Mouse (Mus musculus): ENCODE data around the gene Dcaf5. TPM values are rescaled to one million over a fixed set of nuclear protein-coding genes. Genes with fewer than 3 reads are reported as not detected.

The Dcaf5 gene
- polyA plus RNA-seq, 2 experiments = 13.9 to 27.8 TPM

DNA sequence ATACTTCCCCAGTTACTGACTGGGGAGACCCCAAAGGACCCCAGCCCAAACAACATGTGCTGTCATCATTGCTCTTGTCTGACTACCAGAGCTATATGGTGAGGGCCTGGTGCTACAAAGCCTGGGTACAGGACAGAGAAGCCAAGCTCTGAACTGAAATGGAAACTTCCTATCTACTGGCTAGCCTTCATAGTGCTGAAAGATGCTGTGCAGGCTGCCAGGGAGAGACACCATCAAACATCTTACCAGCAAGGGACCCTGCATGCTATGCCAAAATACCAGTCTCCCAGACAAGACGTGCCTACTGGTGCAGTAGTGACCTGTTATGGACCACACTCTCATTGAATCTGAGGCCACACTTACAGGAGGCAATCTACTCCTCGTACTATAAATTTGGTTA lies 53.6 kb downstream of the Dcaf5 start:
- H3K4me2 ChIP-seq (replicated peaks; ENCODE audit: low read depth, low read length, severe bottlenecking) = no peak overlapping the region
- no peaks in the 10 kb centered on the region for H3K9me3 ChIP-seq (ENCODE audit: control insufficient read depth, low read length)
- H3K36me3 ChIP-seq (ENCODE audit: control insufficient read depth, insufficient read depth, low read length) = peaks cover 24% of the 10 kb centered on the region
- WGBS = 81% methylated on average over 2 of the region's 2 CpGs
- H3K27me3 ChIP-seq (ENCODE audit: control insufficient read depth, insufficient read depth, low read length) = no peaks in the 10 kb centered on the region
- no peak overlapping the region for H3K27ac ChIP-seq (replicated peaks; ENCODE audit: low read depth, low read length)
- DNase-seq (ENCODE audit: low spot score) (no peak), ATAC-seq (ENCODE audit: low FRiP score, low read depth) (no peak)
- H3K4me1 ChIP-seq (ENCODE audit: control insufficient read depth, insufficient read depth, low read length) = no peaks in the 10 kb centered on the region
- no peak overlapping the region for H3K9ac ChIP-seq (ENCODE audit: low read depth, low read length, severe bottlenecking)
- H3K4me3 ChIP-seq (replicated peaks; ENCODE audit: low read length) = no peak overlapping the region
- no peak for TF ChIP-seq POLR2A (IDR thresholded peaks at IDR 0.05; ENCODE audit: borderline replicate concordance, extremely low read depth, insufficient read depth, insufficient read length)

DNA sequence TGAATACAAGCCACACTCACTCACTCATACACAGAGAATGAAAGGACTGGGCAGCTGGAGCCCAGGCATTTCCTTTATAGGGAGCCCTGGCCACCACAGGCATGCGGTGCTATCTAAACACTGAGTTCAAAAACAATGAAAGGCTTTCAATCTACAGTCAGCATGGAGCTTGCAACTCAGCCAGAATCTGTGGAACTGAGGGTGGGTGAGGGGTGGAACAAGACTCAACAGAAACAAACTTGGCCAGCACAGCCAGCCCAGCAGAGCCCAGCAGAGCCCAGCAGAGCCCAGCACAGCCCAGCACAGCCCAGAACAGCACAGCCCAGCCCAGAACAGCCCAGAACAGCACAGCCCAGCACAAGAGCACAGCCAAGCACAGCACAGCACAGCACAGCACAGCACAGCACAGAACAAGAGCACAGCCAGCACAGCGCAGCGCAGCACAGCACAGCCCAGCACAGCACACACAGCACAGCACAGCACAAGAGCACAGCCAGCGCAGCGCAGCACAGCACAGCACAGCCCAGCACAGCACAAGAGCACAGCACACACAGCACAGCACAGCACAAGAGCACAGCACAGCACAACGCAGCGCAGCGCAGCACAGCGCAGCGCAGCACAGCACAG lies 56.5 kb downstream of the Dcaf5 start:
- H3K27me3 ChIP-seq (ENCODE audit: control insufficient read depth, insufficient read depth, low read length) = no peaks in the 10 kb centered on the region
- peak overlapping the region; percentile 71 for H3K27ac ChIP-seq (replicated peaks; ENCODE audit: low read depth, low read length)
- no peaks in the 10 kb centered on the region for H3K9me3 ChIP-seq (ENCODE audit: control insufficient read depth, low read length)
- WGBS = 91% methylated on average over 10 of the region's 10 CpGs
- ATAC-seq (ENCODE audit: low FRiP score, low read depth) (peak; percentile 54), DNase-seq (ENCODE audit: low spot score) (peak; percentile 45)
- H3K4me2 ChIP-seq (replicated peaks; ENCODE audit: low read depth, low read length, severe bottlenecking) = no peak overlapping the region
- no peak overlapping the region for H3K4me3 ChIP-seq (replicated peaks; ENCODE audit: low read length)
- no peaks in the 10 kb centered on the region for H3K4me1 ChIP-seq (ENCODE audit: control insufficient read depth, insufficient read depth, low read length)
- H3K9ac ChIP-seq (ENCODE audit: low read depth, low read length, severe bottlenecking) = no peak overlapping the region
- peaks cover 38% of the 10 kb centered on the region for H3K36me3 ChIP-seq (ENCODE audit: control insufficient read depth, insufficient read depth, low read length)
- no peak for TF ChIP-seq POLR2A (IDR thresholded peaks at IDR 0.05; ENCODE audit: borderline replicate concordance, extremely low read depth, insufficient read depth, insufficient read length)

DNA sequence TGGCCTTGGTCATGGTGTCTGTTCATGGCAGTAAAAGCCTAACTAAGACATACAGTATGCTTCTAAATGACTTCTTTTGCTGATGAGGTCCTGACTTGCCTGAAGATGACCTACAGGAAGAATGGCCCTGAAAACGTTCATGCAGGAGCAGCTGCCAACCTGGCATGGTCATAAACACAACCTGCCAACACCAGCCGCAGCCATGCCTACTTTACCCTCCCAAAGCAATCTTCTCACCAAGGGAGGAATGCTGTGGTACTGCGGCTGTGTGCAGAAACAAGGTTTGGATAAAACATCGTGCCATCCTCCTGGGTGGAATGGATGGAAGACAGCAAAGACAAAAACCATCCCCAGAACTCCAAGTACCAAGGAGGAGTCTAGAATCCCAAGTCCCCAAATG lies 57.0 kb downstream of the Dcaf5 start:
- Histone ChIP-seq H3K9ac (ENCODE audit: low read depth, low read length, severe bottlenecking) (no peak overlapping the region), H3K4me2 (replicated peaks; ENCODE audit: low read depth, low read length, severe bottlenecking) (no peak overlapping the region), H3K36me3 (ENCODE audit: control insufficient read depth, insufficient read depth, low read length) (peaks cover 43% of the 10 kb centered on the region), H3K4me3 (replicated peaks; ENCODE audit: low read length) (no peak overlapping the region), H3K27ac (replicated peaks; ENCODE audit: low read depth, low read length) (peak overlapping the region; percentile 71), H3K27me3 (ENCODE audit: control insufficient read depth, insufficient read depth, low read length) (no peaks in the 10 kb centered on the region), H3K4me1 (ENCODE audit: control insufficient read depth, insufficient read depth, low read length) (no peaks in the 10 kb centered on the region), H3K9me3 (ENCODE audit: control insufficient read depth, low read length) (no peaks in the 10 kb centered on the region)
- 73% methylated on average over 4 of the region's 4 CpGs for WGBS
- ATAC-seq (ENCODE audit: low FRiP score, low read depth) (no peak), DNase-seq (ENCODE audit: low spot score) (no peak)
- no peak for TF ChIP-seq POLR2A (IDR thresholded peaks at IDR 0.05; ENCODE audit: borderline replicate concordance, extremely low read depth, insufficient read depth, insufficient read length)

DNA sequence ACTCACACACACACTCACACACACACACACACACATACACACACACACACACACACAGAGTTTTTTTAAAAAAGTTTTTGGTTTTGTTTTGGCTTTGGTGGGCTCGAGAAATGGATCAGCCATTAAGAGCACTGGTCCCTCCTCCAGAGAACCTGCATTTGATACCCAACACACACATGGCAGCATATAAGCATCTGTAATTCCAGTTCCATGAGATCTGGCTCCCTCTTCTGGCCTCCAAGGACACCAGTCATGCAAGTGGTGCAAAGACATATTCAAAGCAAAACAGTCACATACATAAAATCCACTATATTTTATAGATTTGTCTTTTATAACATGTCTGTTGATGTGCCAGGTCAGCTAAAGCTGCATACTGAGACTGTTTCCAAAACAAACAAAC lies 58.8 kb downstream of the Dcaf5 start:
- WGBS = 26% methylated on average over 1 of the region's 1 CpGs
- Histone ChIP-seq H3K4me1 (ENCODE audit: control insufficient read depth, insufficient read depth, low read length) (no peaks in the 10 kb centered on the region), H3K9me3 (ENCODE audit: control insufficient read depth, low read length) (no peaks in the 10 kb centered on the region), H3K27ac (replicated peaks; ENCODE audit: low read depth, low read length) (no peak overlapping the region), H3K27me3 (ENCODE audit: control insufficient read depth, insufficient read depth, low read length) (no peaks in the 10 kb centered on the region), H3K4me3 (replicated peaks; ENCODE audit: low read length) (no peak overlapping the region), H3K9ac (ENCODE audit: low read depth, low read length, severe bottlenecking) (no peak overlapping the region), H3K4me2 (replicated peaks; ENCODE audit: low read depth, low read length, severe bottlenecking) (no peak overlapping the region), H3K36me3 (ENCODE audit: control insufficient read depth, insufficient read depth, low read length) (peaks cover 40% of the 10 kb centered on the region)
- ATAC-seq (ENCODE audit: low FRiP score, low read depth) (no peak), DNase-seq (ENCODE audit: low spot score) (peak; percentile 40)
- TF ChIP-seq POLR2A (IDR thresholded peaks at IDR 0.05; ENCODE audit: borderline replicate concordance, extremely low read depth, insufficient read depth, insufficient read length) = no peak

DNA sequence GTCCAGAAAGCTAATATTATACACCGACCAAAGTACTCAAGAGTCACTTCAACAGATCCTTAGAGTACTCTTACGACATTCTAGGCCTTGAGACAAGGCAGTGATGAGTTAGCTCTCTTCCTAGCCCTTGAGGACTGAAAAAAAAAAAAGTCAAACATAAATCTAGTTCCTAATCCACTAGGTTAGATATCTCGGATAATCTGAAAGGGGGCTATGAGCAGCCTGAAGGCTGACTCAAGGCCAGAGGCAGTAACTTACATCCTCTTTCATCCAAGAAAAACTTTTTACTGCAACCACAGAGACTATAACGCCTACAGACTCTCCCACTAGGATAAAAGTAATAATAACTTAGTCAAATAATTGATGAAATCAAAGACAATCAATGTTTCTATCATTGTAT lies 60.7 kb downstream of the Dcaf5 start:
- 91% methylated on average over 4 of the region's 4 CpGs for WGBS
- Histone ChIP-seq H3K27me3 (ENCODE audit: control insufficient read depth, insufficient read depth, low read length) (no peaks in the 10 kb centered on the region), H3K9ac (ENCODE audit: low read depth, low read length, severe bottlenecking) (no peak overlapping the region), H3K4me1 (ENCODE audit: control insufficient read depth, insufficient read depth, low read length) (peaks cover 6% of the 10 kb centered on the region), H3K4me2 (replicated peaks; ENCODE audit: low read depth, low read length, severe bottlenecking) (no peak overlapping the region), H3K4me3 (replicated peaks; ENCODE audit: low read length) (no peak overlapping the region), H3K36me3 (ENCODE audit: control insufficient read depth, insufficient read depth, low read length) (peaks cover 46% of the 10 kb centered on the region), H3K9me3 (ENCODE audit: control insufficient read depth, low read length) (no peaks in the 10 kb centered on the region), H3K27ac (replicated peaks; ENCODE audit: low read depth, low read length) (no peak overlapping the region)
- TF ChIP-seq POLR2A (IDR thresholded peaks at IDR 0.05; ENCODE audit: borderline replicate concordance, extremely low read depth, insufficient read depth, insufficient read length) = no peak
- DNase-seq (ENCODE audit: low spot score) = no peak
- ATAC-seq (ENCODE audit: low FRiP score, low read depth) = no peak
